Mouse (Mus musculus): ENCODE results near the gene Tnfaip8l1. TPM values are rescaled to one million over a fixed set of nuclear protein-coding genes. Genes with fewer than 3 reads are reported as not detected.

The Tnfaip8l1 gene
- total RNA-seq, 1 experiment from 2014 or later: 3.7 TPM

DNA sequence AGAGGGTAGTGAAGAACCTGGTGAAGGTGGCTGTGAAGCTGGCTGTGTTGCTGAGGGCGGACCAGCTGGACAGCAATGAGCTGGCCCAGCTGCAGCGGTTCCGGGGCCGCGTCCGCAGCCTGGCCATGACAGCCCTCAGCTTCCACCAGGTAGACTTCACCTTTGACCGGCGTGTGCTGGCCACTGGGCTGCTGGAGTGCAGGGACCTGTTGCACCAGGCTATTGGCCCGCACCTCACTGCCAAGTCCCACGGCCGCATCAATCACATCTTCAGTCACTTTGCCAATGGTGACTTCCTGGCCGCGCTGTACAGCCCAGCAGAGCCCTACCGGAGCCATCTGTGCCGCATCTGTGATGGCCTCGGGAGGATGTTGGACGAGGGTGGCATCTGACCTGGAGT lies 9.6 kb downstream of the Tnfaip8l1 start:
- ATAC-seq (replicated peaks; ENCODE audit: low read depth, poor library complexity, severe bottlenecking): no peak

DNA sequence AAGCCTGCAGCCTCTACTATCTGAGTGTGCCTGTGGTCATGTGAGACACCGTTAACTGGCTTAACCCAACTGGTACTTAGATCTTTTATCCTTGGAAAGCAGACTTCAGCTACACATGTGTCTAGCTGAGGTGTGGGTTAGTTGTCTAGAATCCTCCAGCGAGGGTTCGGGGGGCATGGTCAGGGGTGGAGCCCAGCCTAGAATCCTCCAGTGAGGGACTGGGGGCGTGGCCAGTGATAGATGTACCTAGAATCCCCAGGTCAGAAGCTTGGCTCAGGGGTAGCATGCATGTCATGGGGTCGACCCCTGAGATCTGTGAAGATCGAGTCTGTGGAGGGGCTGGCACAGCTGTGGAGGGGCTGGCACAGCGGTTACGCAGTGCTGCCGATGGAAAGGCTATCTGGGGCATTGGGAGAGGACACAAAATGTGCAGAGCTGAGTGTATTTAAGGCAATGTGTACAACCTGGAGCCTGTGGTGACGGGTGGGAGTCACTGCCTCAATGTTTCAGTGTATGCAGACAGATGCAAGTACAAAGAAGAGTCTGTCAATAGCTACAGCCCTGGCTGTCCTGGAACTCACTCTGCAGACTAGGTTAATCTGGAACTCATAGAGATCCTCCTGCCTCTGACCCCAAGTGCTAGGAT lies 11.2 kb downstream of the Tnfaip8l1 start:
- ATAC-seq (replicated peaks; ENCODE audit: low read depth, poor library complexity, severe bottlenecking): no peak

DNA sequence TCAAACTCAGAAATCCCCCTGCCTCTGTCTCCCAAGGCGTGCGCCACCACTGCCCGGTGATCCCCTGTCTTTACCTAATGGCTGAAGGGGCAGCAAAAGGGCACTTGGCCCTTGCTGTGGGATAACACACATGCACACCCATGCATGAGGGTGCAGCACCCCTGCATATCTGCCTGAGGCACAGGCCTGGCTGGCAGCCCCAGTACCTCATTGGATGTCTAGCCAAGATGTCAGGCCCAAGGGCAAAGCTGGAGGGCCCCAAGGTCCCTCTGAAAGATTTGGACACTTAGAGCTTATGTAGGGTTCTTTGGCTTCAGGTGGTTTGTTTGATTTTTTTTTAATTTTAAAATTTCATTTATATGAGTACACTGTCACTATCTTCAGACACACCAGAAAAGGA lies 13.1 kb downstream of the Tnfaip8l1 start:
- no peak for ATAC-seq (replicated peaks; ENCODE audit: low read depth, poor library complexity, severe bottlenecking)

DNA sequence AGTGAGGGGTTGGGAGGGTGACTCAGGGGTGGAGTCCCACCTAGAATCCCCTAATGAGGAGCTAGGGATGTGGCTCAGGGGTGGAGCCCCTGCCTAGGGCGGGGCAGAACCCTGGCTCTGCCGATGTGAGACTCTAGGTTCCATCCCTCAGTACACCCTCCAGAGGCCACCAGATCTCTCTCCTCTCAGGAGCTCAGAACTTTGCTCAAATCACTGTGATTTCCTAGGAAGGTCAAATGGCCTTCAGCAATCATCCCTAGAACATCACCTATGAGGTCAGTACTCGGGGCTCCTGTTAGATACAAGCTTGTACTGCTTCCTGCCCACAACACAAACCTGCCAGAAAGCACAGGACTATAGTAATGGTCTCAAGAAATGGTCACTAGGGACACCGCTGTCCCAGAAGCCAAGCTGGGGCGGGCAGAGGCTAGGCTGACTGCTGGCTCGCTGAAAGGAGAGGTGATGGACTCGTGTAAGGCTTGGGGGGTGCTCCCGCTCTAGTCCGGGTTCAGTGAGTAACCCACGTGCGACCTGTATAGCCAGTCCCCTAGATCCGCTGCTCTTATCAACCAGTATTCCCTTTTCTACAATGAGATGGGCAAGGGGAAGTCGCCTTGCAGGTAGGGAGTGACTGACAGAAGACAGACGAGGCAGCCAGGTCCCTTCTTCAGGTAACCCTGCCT lies 20.8 kb downstream of the Tnfaip8l1 start:
- ATAC-seq (replicated peaks; ENCODE audit: low read depth, poor library complexity, severe bottlenecking): peak; percentile 28

GRCm38 (mm10) chr17:56183658-56184103 lies 21.4 kb downstream of the Tnfaip8l1 start, which contains the start of gene Mydgf:
TSS of gene Mydgf (minus strand) at chr17:56183920.
- ATAC-seq (replicated peaks; ENCODE audit: low read depth, poor library complexity, severe bottlenecking): peak; percentile 95

GRCm38 (mm10) chr17:56185281-56186141 lies 23.2 kb downstream of the Tnfaip8l1 start:
- ATAC-seq (replicated peaks; ENCODE audit: low read depth, poor library complexity, severe bottlenecking): no peak

DNA sequence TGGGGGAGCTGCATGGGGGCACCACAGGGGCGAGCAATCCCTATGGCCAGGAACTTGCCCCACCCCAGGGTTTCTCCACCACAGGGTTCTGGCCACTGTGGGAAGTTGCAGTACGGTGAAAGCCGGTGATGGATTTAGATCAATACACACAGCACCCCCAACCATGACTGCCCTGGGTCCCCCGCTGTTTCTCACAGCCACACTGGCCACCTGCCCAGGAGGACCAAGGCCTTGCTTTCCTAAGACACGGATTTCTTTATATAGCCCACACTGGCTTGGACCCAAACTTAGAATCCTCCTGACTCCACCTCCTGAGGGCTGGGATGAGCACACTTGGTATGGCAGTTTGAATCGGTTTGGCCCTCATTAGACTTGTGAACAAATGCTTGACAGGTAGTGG lies 29.0 kb downstream of the Tnfaip8l1 start:
- no peak for ATAC-seq (replicated peaks; ENCODE audit: low read depth, poor library complexity, severe bottlenecking)

- no peak for ATAC-seq (replicated peaks; ENCODE audit: low read depth, poor library complexity, severe bottlenecking)
Measured at GRCm38 (mm10) chr17:56194357-56194756, 32.1 kb downstream of the Tnfaip8l1 start.

DNA sequence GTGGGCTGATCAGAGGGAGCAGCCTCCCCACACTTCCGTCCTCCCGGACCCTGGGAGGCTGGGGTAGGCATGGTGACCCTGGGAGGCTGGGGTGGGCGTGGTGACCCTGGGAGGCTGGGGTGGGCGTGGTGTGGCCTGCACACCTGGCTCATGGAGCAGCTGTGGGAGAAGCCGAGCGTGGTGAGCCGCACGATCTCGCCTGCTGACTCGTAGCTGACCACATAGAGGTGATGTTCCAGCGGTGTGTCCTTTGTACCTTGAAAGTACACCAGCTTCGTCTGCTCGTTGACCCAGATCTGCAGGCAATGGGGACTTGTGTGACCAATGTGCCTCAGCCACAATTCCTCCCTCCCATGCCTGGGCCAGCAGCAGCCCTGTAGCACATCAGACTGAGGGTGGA lies 32.5 kb downstream of the Tnfaip8l1 start:
- ATAC-seq (replicated peaks; ENCODE audit: low read depth, poor library complexity, severe bottlenecking): no peak

GRCm38 (mm10) chr17:56196860-56197259 lies 34.6 kb downstream of the Tnfaip8l1 start:
- peak; percentile 73 for ATAC-seq (replicated peaks; ENCODE audit: low read depth, poor library complexity, severe bottlenecking)

DNA sequence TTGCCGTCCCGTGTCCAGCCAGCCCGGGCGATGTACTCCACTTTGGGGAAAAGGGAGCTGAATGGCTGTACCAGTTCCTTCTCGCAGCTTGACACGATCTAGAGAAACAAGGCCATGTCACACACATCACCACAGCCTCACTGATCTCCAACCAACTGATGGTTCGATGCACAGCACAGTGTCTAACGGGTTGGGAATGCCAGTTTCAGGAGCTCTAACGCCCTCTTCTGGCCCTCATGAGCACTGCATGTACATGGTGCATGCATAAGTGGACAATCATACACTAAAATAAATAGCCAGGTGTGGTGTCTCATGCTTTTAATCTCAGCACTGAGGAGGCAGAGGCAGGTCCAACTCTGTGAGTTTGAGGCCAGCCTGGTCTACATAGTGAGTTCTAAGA lies 38.3 kb downstream of the Tnfaip8l1 start:
- ATAC-seq (replicated peaks; ENCODE audit: low read depth, poor library complexity, severe bottlenecking): no peak

GRCm38 (mm10) chr17:56201642-56202041 lies 39.4 kb downstream of the Tnfaip8l1 start:
- ATAC-seq (replicated peaks; ENCODE audit: low read depth, poor library complexity, severe bottlenecking): no peak

DNA sequence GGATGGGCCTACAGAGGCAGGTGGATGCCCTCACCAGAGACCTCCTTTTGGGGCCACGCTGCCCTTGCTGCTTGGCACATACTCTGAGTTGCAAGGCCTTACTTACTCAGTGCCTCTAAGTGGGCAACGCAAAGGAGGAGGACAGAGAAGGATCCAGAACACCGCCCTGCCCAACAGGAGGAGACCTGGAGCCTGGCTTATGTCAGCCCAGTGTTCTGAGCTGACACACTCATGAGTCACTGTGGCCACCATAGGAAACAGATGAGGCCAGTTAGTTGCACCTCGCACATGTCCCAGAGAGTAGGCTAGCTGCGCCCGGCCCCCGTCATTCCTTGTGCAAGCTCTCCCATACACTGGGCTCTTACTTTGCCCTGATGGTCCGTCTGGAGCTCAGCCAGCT lies 40.2 kb downstream of the Tnfaip8l1 start:
- ATAC-seq (replicated peaks; ENCODE audit: low read depth, poor library complexity, severe bottlenecking): no peak

DNA sequence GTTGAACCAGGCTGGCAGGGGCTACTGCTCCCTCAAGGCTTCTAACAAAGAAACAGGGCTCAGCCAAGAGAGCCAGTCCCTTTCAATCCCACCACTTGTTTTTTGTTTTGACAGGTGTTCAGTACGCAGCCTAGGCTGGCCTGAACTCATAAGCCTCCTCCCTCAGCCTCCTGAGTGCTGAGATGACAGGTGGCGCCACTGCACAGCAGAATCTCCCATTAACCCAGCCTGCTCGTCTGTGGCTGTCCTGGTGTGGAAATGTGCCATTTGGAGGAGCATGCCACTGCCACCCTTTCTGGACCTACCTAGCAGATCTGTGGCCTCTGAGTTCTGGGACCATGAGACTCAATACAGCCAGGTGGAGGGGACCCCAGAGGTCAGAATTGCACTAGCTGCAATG lies 41.5 kb downstream of the Tnfaip8l1 start:
- ATAC-seq (replicated peaks; ENCODE audit: low read depth, poor library complexity, severe bottlenecking): no peak

DNA sequence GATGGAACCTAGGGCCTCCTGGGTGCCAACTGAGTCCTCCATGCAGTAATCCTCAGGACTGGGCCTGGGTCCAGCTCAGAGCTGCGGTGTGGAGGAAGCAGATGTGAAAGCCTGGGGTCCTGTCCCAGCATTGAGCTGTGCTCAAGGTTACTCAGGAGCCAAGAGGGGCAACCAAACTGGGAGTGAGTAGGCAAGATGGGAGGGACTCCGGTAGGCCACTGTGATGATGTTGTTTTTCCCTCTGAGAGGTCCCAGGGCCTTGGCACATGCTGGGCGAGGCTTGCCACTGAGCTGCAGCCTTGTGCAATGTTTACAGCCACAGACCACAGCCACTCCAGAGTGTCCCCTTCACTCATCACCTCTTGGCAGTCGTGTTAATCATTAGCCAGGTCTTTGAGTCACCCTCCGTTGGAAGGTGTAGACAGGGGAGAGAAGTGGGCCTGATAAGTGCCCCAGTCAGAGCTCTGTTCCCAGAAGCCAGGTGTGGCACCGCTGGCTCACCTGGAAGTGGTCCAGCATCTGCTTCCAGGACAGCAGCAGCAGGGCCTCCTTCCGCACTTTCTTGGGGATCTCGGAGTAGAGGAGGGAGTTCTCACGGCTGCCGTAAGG lies 44.1 kb downstream of the Tnfaip8l1 start:
- ATAC-seq (replicated peaks; ENCODE audit: low read depth, poor library complexity, severe bottlenecking): no peak

GRCm38 (mm10) chr17:56206986-56207674 lies 44.9 kb downstream of the Tnfaip8l1 start:
- ATAC-seq (replicated peaks; ENCODE audit: low read depth, poor library complexity, severe bottlenecking): no peak

DNA sequence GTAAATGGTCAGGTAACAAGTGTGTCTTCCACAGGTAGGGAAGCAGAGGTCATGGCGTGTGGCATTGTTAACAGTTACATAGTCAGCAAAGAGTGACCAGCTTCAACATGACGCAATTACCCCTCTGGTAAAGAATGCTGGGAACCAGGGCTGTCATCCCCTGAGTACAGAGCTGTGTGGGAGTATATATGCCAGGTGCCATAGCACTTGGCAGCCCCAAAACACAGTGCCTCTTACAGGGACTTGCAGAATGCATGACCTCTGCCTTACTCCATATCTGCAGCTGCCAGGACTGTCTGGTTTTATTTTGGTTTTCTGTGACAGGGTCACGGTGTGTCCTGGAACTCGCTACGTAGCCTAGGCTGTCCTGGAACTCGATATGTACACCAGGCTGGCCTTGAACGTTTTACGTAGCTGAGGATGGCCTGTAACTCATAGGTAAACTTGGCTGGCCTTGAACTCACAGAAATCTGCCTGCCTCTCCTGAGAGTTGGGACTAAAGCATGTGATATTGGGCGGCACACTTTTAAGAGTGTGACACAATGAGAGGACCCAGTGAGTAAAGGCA lies 45.8 kb downstream of the Tnfaip8l1 start:
- ATAC-seq (replicated peaks; ENCODE audit: low read depth, poor library complexity, severe bottlenecking): no peak

GRCm38 (mm10) chr17:56208821-56209220 lies 46.5 kb downstream of the Tnfaip8l1 start:
- ATAC-seq (replicated peaks; ENCODE audit: low read depth, poor library complexity, severe bottlenecking): no peak

DNA sequence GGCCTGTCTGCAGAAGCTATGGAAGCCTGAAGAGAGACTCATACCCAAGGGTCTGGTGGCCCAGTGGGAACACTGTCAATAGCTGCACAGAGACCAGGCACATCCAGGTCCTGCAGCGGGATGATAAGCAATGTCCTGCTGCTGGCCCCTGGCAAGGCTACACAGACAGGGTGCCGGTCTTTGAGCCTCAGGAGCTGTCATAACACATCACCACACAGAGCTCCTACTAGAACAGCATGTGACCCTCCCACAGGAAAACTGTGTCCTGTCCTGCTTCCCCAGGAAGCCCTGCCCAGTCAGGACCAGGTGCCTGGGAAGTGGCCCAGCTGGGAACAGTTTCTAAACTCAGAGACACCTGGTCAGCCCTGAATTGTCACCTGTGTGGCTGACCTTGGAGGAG lies 48.8 kb downstream of the Tnfaip8l1 start:
- no peak for ATAC-seq (replicated peaks; ENCODE audit: low read depth, poor library complexity, severe bottlenecking)

GRCm38 (mm10) chr17:56212676-56213075 lies 50.4 kb downstream of the Tnfaip8l1 start:
- ATAC-seq (replicated peaks; ENCODE audit: low read depth, poor library complexity, severe bottlenecking): peak; percentile 61
